Mouse (Mus musculus) kidney, embryonic 15.5 days (tissue): ENCODE results near the gene Npm3. TPM values are rescaled to one million over a fixed set of nuclear protein-coding genes. Genes with fewer than 3 reads are reported as not detected.

Experiments used
- ATAC-seq: fragments of 200-750 bp; cut with Nextera tagmentation; replicated peaks from 2 replicates; pipeline ENCODE4 v1.8.0; 2017; ENCODE audit warnings: moderate TSS enrichment; ENCODE audit not compliant: low FRiP score
- H3K27ac ChIP-seq: fragments of 300-500 bp; sonication (generic); 2 replicates; pipeline ENCODE4 v1.5.1; 2015; ENCODE audit warnings: mild to moderate bottlenecking, inconsistent platforms
- H3K27me3 ChIP-seq: fragments of 300-500 bp; sonication (generic); 2 replicates; pipeline ENCODE4 v1.6.1; 2015; ENCODE audit warnings: inconsistent platforms
- H3K36me3 ChIP-seq: fragments of 300-500 bp; sonication (generic); 2 replicates; pipeline ENCODE4 v1.6.1; 2015; ENCODE audit warnings: inconsistent platforms
- H3K4me1 ChIP-seq: fragments of 300-500 bp; sonication (generic); 2 replicates; pipeline ENCODE4 v1.6.1; 2015; ENCODE audit warnings: inconsistent platforms
- H3K4me2 ChIP-seq: fragments of 300-500 bp; sonication (generic); 2 replicates; pipeline ENCODE4 v1.6.1; 2015; ENCODE audit warnings: moderate library complexity, mild to moderate bottlenecking, inconsistent platforms
- H3K4me3 ChIP-seq: fragments of 300-500 bp; sonication (generic); replicated peaks from 2 replicates; pipeline ENCODE4 v1.5.1; 2015; ENCODE audit warnings: mild to moderate bottlenecking, inconsistent platforms
- H3K9ac ChIP-seq: fragments of 300-500 bp; sonication (generic); 2 replicates; pipeline ENCODE4 v1.6.1; 2015; ENCODE audit warnings: mild to moderate bottlenecking, inconsistent platforms
- H3K9me3 ChIP-seq: fragments of 300-500 bp; sonication (generic); replicated peaks from 2 replicates; pipeline ENCODE4 v1.6.1; 2016; ENCODE audit warnings: inconsistent platforms
- WGBS: fragments of 180-500 bp; shearing (Covaris S2); methylation state at CpG from one replicate; pipeline ENCODE4 v1.1.7; 2015; ENCODE audit warnings: mixed read lengths; 5-methylcytosine and 5-hydroxymethylcytosine counted together
- polyA plus RNA-seq: library from polyadenylated mRNA; unstranded; fragments of >200 nt; fragmentation: Nextera tagmentation; extraction: Ambion mirVana; gene quantifications from 2 replicates; pipeline ENCODE4 v1.2.1, GENCODE M21; 2015

Gene Npm3
- polyA plus RNA-seq, 1 experiment from 2014 or later: 20.8 TPM

DNA sequence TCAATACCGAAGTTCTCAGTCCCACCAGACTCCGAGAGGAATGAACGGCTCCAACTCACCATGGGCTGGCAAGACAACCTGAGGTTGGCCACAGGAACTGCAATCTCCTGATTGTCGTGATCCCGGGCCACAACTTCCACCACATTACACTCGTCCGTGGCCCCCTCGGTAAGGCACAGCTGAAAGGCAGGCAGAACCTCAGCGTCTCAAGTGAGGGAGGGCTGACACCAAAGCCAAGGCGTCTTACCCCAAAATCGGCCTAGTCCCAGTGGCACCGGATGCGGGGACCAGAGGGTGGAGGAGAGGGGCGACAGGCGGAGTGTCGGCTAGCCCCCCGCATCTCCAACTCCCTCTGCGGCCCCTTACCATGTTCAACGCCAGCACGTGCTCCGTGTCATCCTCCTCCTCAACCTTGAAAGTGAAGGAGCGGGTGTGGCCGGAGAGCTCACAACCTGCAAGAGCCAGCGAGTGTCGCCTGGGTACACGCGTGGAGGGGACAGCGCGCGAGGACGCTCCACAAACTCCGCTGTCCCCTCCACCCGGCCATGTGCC lies 624 bp downstream of the Npm3 start:
- 1% methylated on average over 33 of the region's 33 CpGs for WGBS
- Histone ChIP-seq H3K9me3 (no peaks in the 10 kb centered on the region), H3K9ac (peak overlapping the region; percentile 86), H3K27ac (peak overlapping the region; percentile 52; the same call in 1 of the 2 replicates), H3K4me2 (peak overlapping the region; percentile 94), H3K36me3 (peaks cover 32% of the 10 kb centered on the region), H3K27me3 (peaks cover 28% of the 10 kb centered on the region), H3K4me1 (peaks cover 43% of the 10 kb centered on the region), H3K4me3 (peak overlapping the region; percentile 82)
- peak; percentile 35 for ATAC-seq

DNA sequence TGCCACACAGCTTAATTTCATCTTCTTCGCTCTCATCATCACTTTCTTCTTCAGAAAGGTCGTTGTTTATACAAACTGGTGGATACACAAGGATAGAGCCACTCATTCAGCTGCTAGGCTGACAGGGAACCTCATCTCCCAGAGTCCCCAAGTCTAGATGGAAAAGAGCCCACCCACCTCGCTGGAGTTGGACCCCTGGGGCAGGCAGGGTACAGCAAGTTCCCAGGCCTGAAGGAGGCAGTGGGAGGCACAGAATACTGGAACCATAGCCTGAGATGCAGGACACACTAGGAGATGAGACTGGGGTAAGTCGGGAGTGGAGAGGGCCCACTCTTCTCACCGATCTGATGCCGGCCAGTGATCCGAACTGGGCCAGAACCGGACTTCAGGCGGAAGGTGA lies 1.2 kb downstream of the Npm3 start:
- Histone ChIP-seq H3K4me2 (peak overlapping the region; percentile 94), H3K4me1 (peaks cover 44% of the 10 kb centered on the region), H3K4me3 (peak overlapping the region; percentile 82), H3K9me3 (no peaks in the 10 kb centered on the region), H3K27ac (no peak overlapping the region), H3K36me3 (peaks cover 28% of the 10 kb centered on the region), H3K9ac (peak overlapping the region; percentile 86), H3K27me3 (peaks cover 34% of the 10 kb centered on the region)
- no peak; the same call in 1 of the 2 replicates for ATAC-seq
- WGBS: 46% methylated on average over 9 of the region's 9 CpGs

DNA sequence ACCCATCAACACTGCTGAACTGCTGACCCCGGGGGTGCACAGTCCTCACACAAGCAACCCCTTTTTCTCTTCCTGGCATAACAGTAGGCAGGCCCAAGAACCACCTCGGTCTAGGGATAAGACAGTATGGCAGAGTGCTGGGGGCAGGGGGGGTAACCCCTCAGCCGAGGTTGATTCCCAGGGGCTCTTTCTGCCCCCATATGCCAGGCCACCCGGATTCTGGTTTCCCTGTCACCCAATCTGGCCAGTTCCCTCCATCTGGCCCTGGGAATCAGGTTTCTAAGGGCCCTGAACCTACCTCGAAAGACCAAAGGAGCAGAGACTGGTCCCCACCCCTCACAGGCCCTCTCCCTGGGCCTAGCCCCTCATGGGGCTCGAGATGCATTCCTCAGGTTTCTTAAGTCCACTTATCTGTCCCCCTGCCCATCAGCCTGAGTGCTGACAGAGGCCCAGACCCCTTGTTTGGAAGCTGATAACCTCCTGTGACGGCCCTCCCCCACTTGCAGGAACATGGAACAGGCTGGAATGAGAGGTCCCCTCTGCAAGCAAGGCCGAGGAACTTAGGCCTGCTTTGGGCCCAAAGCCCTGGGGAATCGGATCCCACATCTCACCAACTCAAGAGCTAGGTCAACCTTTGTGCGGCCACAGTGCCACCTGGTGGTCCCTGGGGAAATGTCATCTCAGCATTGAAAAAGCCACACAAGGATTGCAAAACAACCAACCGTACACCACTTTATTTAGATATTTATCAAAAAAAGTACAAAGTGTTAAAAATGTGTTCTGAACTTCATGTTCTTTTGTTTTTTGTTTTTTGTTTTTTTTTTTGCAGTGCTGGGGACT lies 2.1 kb downstream of the Npm3 start:
- H3K27me3 ChIP-seq: peaks cover 44% of the 10 kb centered on the region
- peaks cover 18% of the 10 kb centered on the region for H3K36me3 ChIP-seq
- no peak overlapping the region for H3K4me3 ChIP-seq
- H3K27ac ChIP-seq: peak overlapping the region; percentile 18; the same call in 1 of the 2 replicates
- H3K4me2 ChIP-seq: no peak overlapping the region
- no peak for ATAC-seq
- H3K9me3 ChIP-seq: no peaks in the 10 kb centered on the region
- 18% methylated on average over 11 of the region's 11 CpGs for WGBS
- 0 out of 2 replicates have a peak overlapping the region, but pooled peaks have one; percentile 10 for H3K9ac ChIP-seq
- H3K4me1 ChIP-seq: peaks cover 53% of the 10 kb centered on the region

DNA sequence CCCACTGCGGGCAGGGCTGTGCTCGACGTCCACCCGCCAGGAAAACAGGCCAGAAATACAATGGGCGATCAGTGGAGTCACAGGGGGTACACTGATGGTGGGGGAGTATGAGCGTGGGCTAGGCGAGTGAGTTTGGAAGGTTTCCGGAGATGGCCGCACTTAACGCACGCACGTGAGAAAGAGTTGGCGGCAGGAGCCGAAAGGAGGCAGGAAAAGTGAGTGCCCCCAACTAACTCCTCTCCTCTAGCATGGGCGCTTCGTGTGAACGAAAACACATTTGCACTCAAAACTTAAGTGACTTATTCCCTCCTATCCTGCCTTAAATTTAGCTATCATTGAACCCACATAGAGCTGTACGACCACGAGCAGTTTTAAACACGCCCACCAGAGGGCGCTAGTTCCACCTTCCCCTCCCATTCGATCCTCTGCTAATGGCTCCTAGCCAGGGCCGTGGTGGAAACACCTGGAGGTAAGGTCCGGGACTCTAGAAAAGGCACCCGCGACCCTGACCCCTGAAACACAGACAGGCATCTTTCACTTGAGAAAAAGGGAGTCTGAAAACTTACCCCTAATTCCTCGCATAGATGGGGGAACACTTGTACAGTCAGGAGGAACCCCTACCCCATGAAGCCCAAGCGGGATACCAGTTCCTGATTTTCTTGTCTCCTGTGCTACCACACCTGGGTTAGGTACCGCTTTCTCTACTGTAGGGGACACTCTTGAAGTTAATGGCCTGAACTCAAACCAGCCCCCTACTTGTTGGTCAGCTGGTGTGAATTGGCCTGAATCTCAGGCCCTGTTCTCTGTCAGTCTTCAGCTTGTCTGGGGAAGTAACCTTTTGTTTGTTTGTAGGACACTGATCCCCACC lies 3.0 kb downstream of the Npm3 start:
- 10% methylated on average over 29 of the region's 29 CpGs for WGBS
- H3K4me2 ChIP-seq: peak overlapping the region; percentile 26
- no peaks in the 10 kb centered on the region for H3K9me3 ChIP-seq
- peak overlapping the region; percentile 10; the same call in 1 of the 2 replicates for H3K4me3 ChIP-seq
- no peak for ATAC-seq
- H3K36me3 ChIP-seq: peaks cover 10% of the 10 kb centered on the region
- H3K27me3 ChIP-seq: peaks cover 52% of the 10 kb centered on the region
- H3K9ac ChIP-seq: no peak overlapping the region
- H3K4me1 ChIP-seq: peaks cover 61% of the 10 kb centered on the region
- H3K27ac ChIP-seq: no peak overlapping the region

DNA sequence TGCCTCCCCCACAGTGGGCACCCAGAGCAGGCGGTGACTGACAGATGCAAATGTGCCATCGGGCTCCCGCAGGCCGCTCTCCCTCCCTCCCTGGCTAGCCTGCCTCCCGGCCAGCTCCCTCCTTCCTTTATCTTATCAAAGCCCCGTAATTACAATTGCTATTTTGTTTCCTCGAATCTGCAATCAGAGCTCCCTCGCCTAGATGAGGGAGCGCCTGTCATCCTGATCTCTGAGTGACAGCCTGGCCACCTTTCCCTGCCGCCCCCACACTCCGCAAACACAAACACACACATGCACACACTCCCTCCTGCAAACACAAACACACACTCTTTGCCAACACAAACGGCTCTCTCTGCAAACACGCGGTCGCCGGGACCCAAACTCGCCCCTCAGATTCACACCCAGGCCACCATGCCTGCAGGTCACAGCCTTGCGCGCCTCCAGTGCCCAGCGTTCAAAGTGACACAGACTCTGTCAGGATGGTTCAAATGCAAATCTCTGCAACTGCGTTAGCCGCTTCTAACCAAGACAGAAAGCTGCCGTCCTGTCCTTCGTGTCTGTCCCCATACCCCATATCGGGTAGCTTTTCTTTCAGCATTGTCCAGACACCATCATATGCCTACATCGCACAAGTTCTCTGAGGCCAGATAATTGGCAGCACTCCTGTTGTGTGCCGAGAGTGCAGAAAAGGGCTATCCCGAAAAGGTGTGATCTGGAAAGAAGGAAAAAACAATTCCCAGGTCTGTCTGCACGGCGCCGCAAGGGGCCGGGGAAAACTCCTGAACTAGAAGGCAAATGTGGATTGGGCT lies 3.8 kb downstream of the Npm3 start:
- Histone ChIP-seq H3K9ac (no peak overlapping the region), H3K27me3 (peaks cover 61% of the 10 kb centered on the region), H3K9me3 (no peaks in the 10 kb centered on the region), H3K4me3 (peak overlapping the region; percentile 10), H3K27ac (no peak overlapping the region), H3K36me3 (peaks cover 3% of the 10 kb centered on the region; the same call in 1 of the 2 replicates), H3K4me2 (peak overlapping the region; percentile 26), H3K4me1 (peaks cover 65% of the 10 kb centered on the region)
- no peak for ATAC-seq
- WGBS: 4% methylated on average over 32 of the region's 32 CpGs

DNA sequence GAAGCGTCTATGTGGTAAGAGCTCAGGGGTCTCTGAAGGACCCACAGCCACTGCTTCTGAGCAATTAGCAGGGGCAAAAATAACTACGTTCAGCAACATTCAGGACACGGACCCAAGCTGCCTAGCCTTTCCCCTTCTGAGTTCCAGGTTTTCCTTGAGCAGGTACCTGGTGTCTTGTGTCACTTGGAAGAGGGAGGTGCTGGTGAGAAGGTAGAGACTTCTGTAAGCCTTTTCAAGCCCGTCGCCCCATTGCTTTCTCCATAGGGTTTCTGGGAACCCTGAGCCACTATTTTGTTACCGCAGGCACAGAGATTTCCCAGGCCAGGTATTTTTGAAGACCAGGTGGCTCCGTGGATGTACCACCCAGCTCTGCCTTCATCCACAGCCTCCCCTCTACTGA lies 5.8 kb downstream of the Npm3 start:
- H3K36me3 ChIP-seq: no peaks in the 10 kb centered on the region

DNA sequence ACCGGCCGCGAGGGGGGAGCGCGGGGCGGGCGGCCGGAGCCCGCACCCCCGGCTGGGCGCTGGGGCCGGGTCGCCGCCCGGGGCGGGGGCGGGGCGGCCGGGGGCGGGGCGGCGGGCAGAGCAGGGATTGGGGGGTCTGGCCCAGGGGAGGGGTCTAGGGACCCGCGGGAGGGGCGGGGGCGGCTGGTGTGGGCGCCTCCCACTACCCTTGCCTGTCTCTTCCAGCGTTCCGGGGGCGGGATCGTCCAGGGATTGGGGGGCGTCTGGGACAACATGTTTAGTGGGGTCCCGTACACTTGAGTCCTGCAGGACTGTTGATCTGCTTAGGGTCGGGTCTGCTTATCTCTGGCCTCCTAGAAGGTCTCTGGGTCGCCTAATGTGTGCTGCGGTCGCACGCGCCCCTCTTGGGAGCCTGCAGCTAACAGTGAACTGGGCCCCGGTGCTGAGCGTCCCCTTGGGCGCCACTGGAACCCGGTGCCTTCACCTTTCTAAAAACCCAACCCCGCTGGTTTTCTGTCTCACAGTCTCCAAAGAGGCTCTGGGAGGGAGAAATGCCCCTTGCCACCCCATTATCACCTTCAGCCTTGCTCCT lies 6.3 kb downstream of the Npm3 start:
- peak overlapping the region; percentile 93 for H3K4me2 ChIP-seq
- H3K27ac ChIP-seq: no peak overlapping the region
- 2% methylated on average over 29 of the region's 44 CpGs for WGBS
- H3K4me1 ChIP-seq: peaks cover 53% of the 10 kb centered on the region
- ATAC-seq: no peak
- peaks cover 84% of the 10 kb centered on the region for H3K27me3 ChIP-seq
- no peaks in the 10 kb centered on the region for H3K36me3 ChIP-seq
- H3K4me3 ChIP-seq: peak overlapping the region; percentile 53
- peak overlapping the region; percentile 47 for H3K9ac ChIP-seq
- H3K9me3 ChIP-seq: no peaks in the 10 kb centered on the region

More for the DNA sequence above, 5.8 kb downstream of the Npm3 start:
- no peaks in the 10 kb centered on the region for H3K9me3 ChIP-seq
- ATAC-seq: no peak
- no peak overlapping the region for H3K27ac ChIP-seq
- peaks cover 79% of the 10 kb centered on the region for H3K27me3 ChIP-seq
- WGBS: 39% methylated on average over 7 of the region's 7 CpGs
- no peak overlapping the region for H3K9ac ChIP-seq
- H3K4me2 ChIP-seq: 0 out of 2 replicates have a peak overlapping the region, but pooled peaks have one; percentile 93
- H3K4me3 ChIP-seq: peak overlapping the region; percentile 53; the same call in 1 of the 2 replicates
- peaks cover 59% of the 10 kb centered on the region for H3K4me1 ChIP-seq

DNA sequence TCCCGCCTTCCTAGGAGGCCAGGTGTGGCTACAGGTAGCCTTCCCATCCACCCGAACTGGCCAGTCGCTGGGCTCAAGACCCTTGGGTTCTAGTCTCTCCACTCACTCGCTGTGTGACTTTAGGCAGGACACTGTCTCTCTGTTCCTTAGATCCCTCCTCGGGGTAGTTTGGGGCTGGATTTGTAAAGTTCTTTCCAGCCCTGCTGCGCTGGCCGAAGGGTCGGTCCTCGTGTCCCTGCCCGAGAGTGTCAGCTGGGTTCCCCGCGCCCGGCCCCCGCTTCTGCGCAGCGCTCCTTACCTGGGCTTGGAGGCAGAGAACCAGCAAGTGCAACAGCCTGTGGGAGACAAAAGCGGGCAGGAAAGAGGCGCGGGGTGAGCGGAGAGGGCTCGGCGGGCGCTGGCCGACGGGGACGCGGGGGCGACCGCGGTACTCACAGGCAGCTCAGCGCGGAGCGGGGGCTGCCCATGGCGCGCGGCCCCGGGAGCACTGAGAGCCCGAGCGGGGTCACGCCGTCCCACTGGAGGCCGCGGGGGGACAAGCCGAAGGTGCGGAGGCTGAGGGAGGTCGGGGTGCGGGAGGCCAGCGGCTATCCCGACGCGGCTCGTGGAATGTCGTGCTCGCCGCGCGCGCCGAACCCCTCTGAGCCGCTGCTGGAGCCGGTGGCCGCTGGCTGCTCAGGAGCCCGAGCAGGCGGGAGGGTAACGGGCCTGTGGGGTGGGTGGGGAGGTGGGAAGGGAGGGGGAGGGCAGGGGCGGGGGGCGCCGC lies 7.0 kb downstream of the Npm3 start, which contains the start of gene Fgf8:
Gene Fgf8 (minus strand): TSS at position 698 of the 766 bp plus-strand sequence.
- 0 out of 2 replicates have a peak, but pooled peaks have one; percentile 18 for ATAC-seq
- Histone ChIP-seq H3K36me3 (no peaks in the 10 kb centered on the region), H3K9me3 (no peaks in the 10 kb centered on the region), H3K4me3 (peak within 1 kb of the TSS; percentile 53), H3K27ac (no peak within 1 kb of the TSS), H3K27me3 (peaks cover 91% of the 10 kb centered on the region), H3K4me2 (peak within 1 kb of the TSS; percentile 93), H3K9ac (peak within 1 kb of the TSS; percentile 47), H3K4me1 (peaks cover 53% of the 10 kb centered on the region)
- WGBS: under 1% methylated on average over 49 of the region's 68 CpGs

DNA sequence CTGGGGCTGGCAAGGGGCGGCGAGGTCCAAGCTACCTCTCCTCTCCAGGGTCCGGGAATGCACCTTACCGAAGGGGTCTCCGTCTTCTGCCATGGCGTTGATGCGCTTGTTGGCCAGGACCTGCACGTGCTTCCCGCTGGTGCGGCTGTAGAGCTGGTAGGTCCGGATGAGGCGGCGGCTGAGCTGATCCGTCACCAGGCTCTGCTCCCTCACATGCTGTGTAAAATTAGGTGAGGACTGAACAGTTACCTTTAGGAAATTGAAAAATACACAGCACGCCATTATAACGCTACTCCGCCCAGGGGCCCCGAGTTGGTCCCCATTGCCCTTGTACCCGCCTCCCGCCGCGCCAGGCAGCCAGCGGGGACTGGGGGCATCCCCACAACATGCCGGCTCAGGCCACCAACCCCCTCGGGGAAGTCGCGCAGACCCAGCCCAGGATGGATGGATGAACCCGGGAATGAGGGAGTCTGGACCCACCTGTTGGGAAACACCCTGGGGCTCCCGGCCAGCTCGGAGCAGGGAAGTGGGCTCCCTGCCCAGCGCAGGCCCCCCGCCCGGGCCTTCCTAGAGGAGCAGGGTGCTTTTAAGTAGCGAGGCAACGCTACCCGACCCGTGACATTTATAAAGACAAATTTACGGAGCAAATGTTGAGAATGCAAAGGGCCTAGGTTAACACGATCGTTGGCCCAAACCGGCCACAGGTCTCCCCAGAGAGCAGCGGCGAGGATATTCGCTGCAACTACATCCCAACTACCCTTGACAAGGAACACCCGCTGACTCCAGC lies 7.8 kb downstream of the Npm3 start:
- Histone ChIP-seq H3K4me3 (peak overlapping the region; percentile 53), H3K4me2 (peak overlapping the region; percentile 93), H3K36me3 (no peaks in the 10 kb centered on the region), H3K9me3 (no peaks in the 10 kb centered on the region), H3K9ac (peak overlapping the region; percentile 47), H3K4me1 (peaks cover 55% of the 10 kb centered on the region), H3K27ac (no peak overlapping the region), H3K27me3 (peaks cover 99% of the 10 kb centered on the region)
- ATAC-seq: no peak
- 3% methylated on average over 45 of the region's 45 CpGs for WGBS

DNA sequence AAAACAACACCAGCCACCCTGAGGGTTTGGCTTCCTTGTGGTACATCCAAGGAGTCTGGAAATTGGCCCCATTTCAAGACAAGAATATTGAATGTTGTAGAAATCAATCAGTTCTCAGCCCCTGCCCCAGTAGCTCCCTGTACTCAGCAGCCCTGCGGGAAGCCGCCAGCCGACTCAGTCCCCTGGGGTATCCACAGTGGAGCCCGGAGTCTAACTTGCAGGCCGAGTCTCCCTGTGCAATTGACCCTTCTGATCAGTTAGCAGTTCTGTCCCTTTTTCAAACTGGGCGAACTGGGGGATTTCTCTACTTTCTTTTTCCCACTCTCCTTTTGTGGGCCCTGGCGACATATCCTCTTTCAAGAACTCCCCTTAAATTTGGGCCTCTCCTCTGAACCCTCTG lies 8.6 kb downstream of the Npm3 start:
- Histone ChIP-seq H3K36me3 (no peaks in the 10 kb centered on the region), H3K9ac (0 out of 2 replicates have a peak overlapping the region, but pooled peaks have one; percentile 47), H3K9me3 (no peaks in the 10 kb centered on the region), H3K4me3 (peak overlapping the region; percentile 53), H3K27me3 (peaks cover 99% of the 10 kb centered on the region), H3K4me2 (peak overlapping the region; percentile 93), H3K27ac (no peak overlapping the region), H3K4me1 (peaks cover 52% of the 10 kb centered on the region)
- ATAC-seq: no peak
- 12% methylated on average over 7 of the region's 7 CpGs for whole genome bisulfite sequencing
